Mouse (Mus musculus) myocyte (in vitro differentiated cells): ENCODE measurements around the gene Cdh18. TPM values are rescaled to one million over a fixed set of nuclear protein-coding genes. Genes with fewer than 3 reads are reported as not detected.
A peak's percentile ranks its signal among the peaks of the same experiment; 100 is the strongest.

Experiments used
- H3K27me3 ChIP-seq: one replicate; pipeline ENCODE4 v1.6.1; 2011; ENCODE audit not compliant: control insufficient read depth, insufficient read depth, insufficient read length
- H3K36me3 ChIP-seq: one replicate; pipeline ENCODE4 v1.6.1; 2011; ENCODE audit not compliant: control insufficient read depth, insufficient read depth
- H3K4me2 ChIP-seq: one replicate; pipeline ENCODE4 v1.6.1; 2011; ENCODE audit warnings: low read depth, control low read depth
- H3K4me3 ChIP-seq: one replicate; pipeline ENCODE4 v1.5.1; 2011; ENCODE audit warnings: mild to moderate bottlenecking, control low read depth, moderate library complexity
- H3K79me2 ChIP-seq: one replicate; pipeline ENCODE4 v1.6.1; 2011; ENCODE audit not compliant: control insufficient read depth, insufficient read depth
- H3ac ChIP-seq: one replicate; pipeline ENCODE4 v1.6.1; 2011; ENCODE audit not compliant: control insufficient read depth, insufficient read length
- CEBPB ChIP-seq: IDR thresholded peaks from 2 replicates; pipeline ENCODE4 v1.6.1; 2011; ENCODE audit warnings: mild to moderate bottlenecking, moderate library complexity; ENCODE audit not compliant: poor library complexity, insufficient read depth, severe bottlenecking
- E2F4 ChIP-seq: IDR thresholded peaks from one replicate; pipeline ENCODE4 v1.6.1; 2011; ENCODE audit warnings: mild to moderate bottlenecking, control low read depth, moderate library complexity; ENCODE audit not compliant: insufficient read depth
- MAX ChIP-seq: IDR thresholded peaks from one replicate; pipeline ENCODE4 v1.6.1; 2011; ENCODE audit warnings: low read depth, mild to moderate bottlenecking, control low read depth
- MYOD1 ChIP-seq, 3 experiments: IDR thresholded peaks; one replicate each; pipeline ENCODE4 v1.6.1; 2011; ENCODE audit warnings: control low read depth in 2 of 3, low read depth in 2 of 3, mild to moderate bottlenecking in 2 of 3, moderate library complexity in 1 of 3; ENCODE audit not compliant: insufficient read length in 2 of 3, control insufficient read depth in 1 of 3
- MYOG ChIP-seq, 3 experiments: IDR thresholded peaks; one replicate each; pipeline ENCODE4 v1.6.1; 2011; ENCODE audit warnings: control low read depth in 2 of 3, low read depth in 2 of 3, mild to moderate bottlenecking in 2 of 3; ENCODE audit not compliant: insufficient read length in 2 of 3, control insufficient read depth in 1 of 3, insufficient read depth in 1 of 3
- POLR2A ChIP-seq: IDR thresholded peaks from one replicate; pipeline ENCODE4 v1.6.1; 2011; ENCODE audit warnings: low read depth, mild to moderate bottlenecking, control low read depth, moderate library complexity; ENCODE audit not compliant: insufficient read length
- POLR2AphosphoS2 ChIP-seq: IDR thresholded peaks from one replicate; pipeline ENCODE4 v1.6.1; 2011; ENCODE audit warnings: low read depth, control low read depth; ENCODE audit not compliant: insufficient read length
- REST ChIP-seq: IDR thresholded peaks from one replicate; pipeline ENCODE4 v1.6.1; 2011; ENCODE audit warnings: mild to moderate bottlenecking, control low read depth, moderate library complexity; ENCODE audit not compliant: insufficient read depth, insufficient read length
- SRF ChIP-seq: IDR thresholded peaks from one replicate; pipeline ENCODE4 v1.6.1; 2011; ENCODE audit warnings: low read depth; ENCODE audit not compliant: control insufficient read depth, insufficient read length
- TCF12 ChIP-seq: IDR thresholded peaks from one replicate; pipeline ENCODE4 v1.6.1; 2011; ENCODE audit warnings: mild to moderate bottlenecking, control low read depth; ENCODE audit not compliant: poor library complexity, insufficient read depth, severe bottlenecking
- TCF3 ChIP-seq: IDR thresholded peaks from one replicate; pipeline ENCODE4 v1.6.1; 2011; ENCODE audit warnings: low read depth, control low read depth; ENCODE audit not compliant: insufficient read length
- USF1 ChIP-seq: IDR thresholded peaks from one replicate; pipeline ENCODE4 v1.6.1; 2011; ENCODE audit warnings: low read depth, mild to moderate bottlenecking, control low read depth, moderate library complexity
- polyA plus RNA-seq: library from polyadenylated mRNA; unstranded; fragments of >200 nt; fragmentation: generic; extraction: Trizol; gene quantifications from one replicate; pipeline ENCODE4 v1.2.1, GENCODE M21; 2012; ENCODE audit warnings: missing spikeins

Cdh18 gene
- polyA plus RNA-seq, 1 experiment: 2.5 TPM

DNA sequence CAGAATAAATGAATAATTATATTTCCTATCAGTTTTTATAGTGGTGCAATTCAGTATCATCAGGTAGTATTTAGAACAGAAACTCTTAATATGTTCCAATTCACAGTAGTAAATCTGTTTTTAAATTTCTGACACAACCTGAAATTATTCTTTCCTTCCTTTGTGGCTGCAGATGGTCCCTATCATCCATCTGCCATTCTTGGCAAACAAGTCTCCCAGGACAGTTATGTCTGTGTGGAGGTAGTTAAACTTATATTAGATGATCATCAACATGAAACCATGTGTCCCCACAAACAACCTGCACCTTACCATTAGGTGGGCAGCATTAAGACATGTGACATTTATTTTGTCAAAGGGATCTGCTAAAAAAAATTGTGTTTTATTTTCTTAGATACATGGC, 847.8 kb downstream of the Cdh18 start:
- Histone ChIP-seq H3K4me2 (no peak overlapping the region), H3ac (no peak overlapping the region), H3K36me3 (no peaks in the 10 kb centered on the region), H3K4me3 (no peak overlapping the region), H3K79me2 (no peaks in the 10 kb centered on the region), H3K27me3 (no peaks in the 10 kb centered on the region)
- TF ChIP-seq SRF: no peak
- no peak for TF ChIP-seq POLR2AphosphoS2
- no peak for TF ChIP-seq REST
- TF ChIP-seq TCF3: no peak
- no peak for TF ChIP-seq MYOG (IDR thresholded peaks at IDR 0.05; ENCODE audit: control insufficient read depth in 1 of 3, insufficient read depth in 1 of 3, insufficient read length in 2 of 3, low read depth in 2 of 3)
- TF ChIP-seq USF1: no peak
- TF ChIP-seq TCF12: no peak
- TF ChIP-seq MYOD1 (IDR thresholded peaks at IDR 0.05; ENCODE audit: control insufficient read depth in 1 of 3, insufficient read length in 2 of 3, low read depth in 2 of 3): no peak
- TF ChIP-seq POLR2A: no peak
- no peak for TF ChIP-seq MAX
- no peak for TF ChIP-seq CEBPB
- TF ChIP-seq E2F4: no peak

DNA sequence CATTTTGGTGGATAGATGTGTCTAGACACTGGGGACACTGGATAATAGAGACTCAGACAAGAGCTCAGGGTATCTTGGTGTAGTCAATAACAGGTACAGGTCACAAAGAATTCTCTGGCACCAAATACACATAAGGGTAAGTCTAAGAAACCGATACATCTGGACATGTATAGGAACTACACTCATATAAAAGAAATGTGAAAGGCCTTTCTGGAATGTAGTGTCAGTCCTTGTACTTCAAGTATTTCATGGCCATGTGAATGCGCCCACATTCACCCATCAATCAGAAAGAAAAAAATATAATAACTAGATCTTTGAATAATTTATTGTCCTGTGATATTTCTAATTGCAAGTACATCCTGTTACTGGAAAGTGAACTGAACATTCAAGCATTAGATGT, 855.0 kb downstream of the Cdh18 start:
- TF ChIP-seq MYOG (IDR thresholded peaks at IDR 0.05; ENCODE audit: control insufficient read depth in 1 of 3, insufficient read depth in 1 of 3, insufficient read length in 2 of 3, low read depth in 2 of 3) (no peak), E2F4 (no peak), SRF (no peak)
- Histone ChIP-seq H3K4me3 (no peak overlapping the region), H3K79me2 (no peaks in the 10 kb centered on the region), H3K4me2 (no peak overlapping the region), H3K36me3 (no peaks in the 10 kb centered on the region), H3ac (no peak overlapping the region), H3K27me3 (no peaks in the 10 kb centered on the region)

DNA sequence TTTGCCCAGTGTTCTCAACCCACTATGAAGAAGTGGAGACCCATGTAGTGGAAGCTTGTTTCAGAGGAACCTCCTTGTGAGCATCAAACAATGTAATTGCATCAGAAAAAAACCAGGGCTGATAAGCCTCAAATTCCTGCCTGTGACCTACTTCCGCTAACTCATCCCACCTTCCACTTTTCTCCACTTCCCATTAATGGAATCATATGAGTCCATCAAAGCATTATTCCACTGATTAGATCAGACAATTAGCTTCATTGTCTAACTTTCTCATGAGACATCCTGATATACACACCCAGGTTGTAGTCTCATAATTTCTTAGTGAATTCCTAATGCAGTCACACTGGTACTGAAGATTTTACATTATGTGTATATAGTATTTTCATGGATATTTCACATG, 859.4 kb downstream of the Cdh18 start:
- no peak for TF ChIP-seq POLR2AphosphoS2
- TF ChIP-seq TCF12: no peak
- no peak for TF ChIP-seq SRF
- TF ChIP-seq MYOG (IDR thresholded peaks at IDR 0.05; ENCODE audit: control insufficient read depth in 1 of 3, insufficient read depth in 1 of 3, insufficient read length in 2 of 3, low read depth in 2 of 3): no peak
- no peak for TF ChIP-seq POLR2A
- TF ChIP-seq MYOD1 (IDR thresholded peaks at IDR 0.05; ENCODE audit: control insufficient read depth in 1 of 3, insufficient read length in 2 of 3, low read depth in 2 of 3): no peak
- no peak for TF ChIP-seq E2F4
- no peak for TF ChIP-seq CEBPB
- TF ChIP-seq MAX: no peak
- TF ChIP-seq REST: no peak
- TF ChIP-seq USF1: no peak
- TF ChIP-seq TCF3: no peak
- H3K27me3 ChIP-seq: no peaks in the 10 kb centered on the region
- no peaks in the 10 kb centered on the region for H3K36me3 ChIP-seq
- no peak overlapping the region for H3ac ChIP-seq
- H3K4me2 ChIP-seq: no peak overlapping the region
- H3K4me3 ChIP-seq: no peak overlapping the region
- H3K79me2 ChIP-seq: no peaks in the 10 kb centered on the region

DNA sequence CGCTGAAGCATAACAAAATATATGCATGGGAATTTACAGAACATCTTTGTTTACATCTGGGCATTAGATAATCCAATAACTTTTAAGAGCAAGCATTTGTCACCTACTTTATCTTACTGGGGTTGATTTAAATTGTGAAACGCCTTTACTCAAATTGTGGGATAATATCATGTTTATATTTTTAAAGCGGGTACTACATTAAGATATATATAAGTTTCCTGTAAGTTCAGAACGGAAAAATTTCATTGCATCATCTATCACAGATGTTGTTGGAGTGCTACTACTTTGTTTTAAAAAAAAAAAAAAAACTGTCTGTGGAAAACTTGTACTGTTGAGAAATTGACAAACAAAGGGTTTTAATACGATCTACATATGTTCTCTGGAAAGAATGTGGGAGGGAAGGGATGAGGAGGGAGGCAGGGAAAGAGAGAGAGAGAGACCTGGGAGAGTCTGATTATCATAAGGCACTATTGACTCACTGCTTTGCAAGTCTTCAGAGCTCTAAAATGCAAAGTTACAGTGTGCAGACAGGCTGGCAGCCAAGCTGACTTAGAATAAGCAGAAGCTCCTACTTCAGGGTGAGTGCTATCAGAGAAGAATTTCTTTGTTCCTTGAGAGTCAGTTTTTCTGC, 867.7 kb downstream of the Cdh18 start:
- TF ChIP-seq USF1: no peak
- no peak for TF ChIP-seq E2F4
- TF ChIP-seq MYOD1 (IDR thresholded peaks at IDR 0.05; ENCODE audit: control insufficient read depth in 1 of 3, insufficient read length in 2 of 3, low read depth in 2 of 3): no peak
- no peak for TF ChIP-seq MAX
- no peak for TF ChIP-seq TCF12
- TF ChIP-seq POLR2AphosphoS2: no peak
- TF ChIP-seq SRF: no peak
- TF ChIP-seq POLR2A: no peak
- TF ChIP-seq MYOG (IDR thresholded peaks at IDR 0.05; ENCODE audit: control insufficient read depth in 1 of 3, insufficient read depth in 1 of 3, insufficient read length in 2 of 3, low read depth in 2 of 3): no peak
- TF ChIP-seq TCF3: no peak
- no peak for TF ChIP-seq REST
- no peak for TF ChIP-seq CEBPB
- no peak overlapping the region for H3K4me3 ChIP-seq
- H3K36me3 ChIP-seq: no peaks in the 10 kb centered on the region
- no peaks in the 10 kb centered on the region for H3K79me2 ChIP-seq
- no peak overlapping the region for H3ac ChIP-seq
- H3K27me3 ChIP-seq: no peaks in the 10 kb centered on the region
- no peak overlapping the region for H3K4me2 ChIP-seq

DNA sequence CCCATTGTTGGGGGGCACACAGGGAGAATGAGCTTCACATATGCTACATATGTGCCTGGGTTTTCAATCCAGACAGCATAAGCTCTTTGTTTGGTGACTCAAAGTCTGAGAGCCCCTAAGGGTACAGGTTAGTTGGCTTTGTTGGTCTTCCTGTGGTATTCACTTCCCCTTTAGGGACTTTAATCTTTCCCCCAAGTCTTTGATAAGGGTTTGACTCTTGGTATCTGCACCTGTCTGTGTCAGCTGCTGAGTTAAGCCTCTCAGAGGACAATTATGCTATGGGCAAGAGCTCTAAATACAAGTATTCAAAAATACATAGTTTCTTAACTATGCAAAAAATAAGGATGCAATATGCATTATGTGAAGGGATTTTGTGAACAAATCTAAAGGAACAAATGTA, 869.3 kb downstream of the Cdh18 start:
- no peaks in the 10 kb centered on the region for H3K79me2 ChIP-seq
- H3ac ChIP-seq: no peak overlapping the region
- no peak overlapping the region for H3K4me3 ChIP-seq
- no peaks in the 10 kb centered on the region for H3K27me3 ChIP-seq
- no peak overlapping the region for H3K4me2 ChIP-seq
- no peaks in the 10 kb centered on the region for H3K36me3 ChIP-seq
- TF ChIP-seq E2F4 (no peak), TCF12 (peak; percentile 60), TCF3 (no peak), MYOD1 (IDR thresholded peaks at IDR 0.05; ENCODE audit: control insufficient read depth in 1 of 3, insufficient read length in 2 of 3, low read depth in 2 of 3) (peak in 2 of 3 experiments; percentile 49)
